Mouse (Mus musculus) heart, adult 2 months (tissue): ENCODE data around the gene Bcl2l15. TPM values are rescaled to one million over a fixed set of nuclear protein-coding genes. Genes with fewer than 3 reads are reported as not detected.
"Not testable (repeated sequence)": the region's sequence is repeated elsewhere in the genome, so short reads cannot be mapped to it uniquely, and the experiment has no call there.

Source experiments
- DNase-seq, 2 experiments: peaks; one replicate each; pipeline ENCODE4 v3.0.0; 2021
- H3K27ac ChIP-seq: fragments of 200-600 bp; 2 replicates; pipeline ENCODE4 v1.8.1; 2022
- H3K27me3 ChIP-seq: fragments of 200-500 bp; 2 replicates; pipeline ENCODE4 v1.6.1; 2012; ENCODE audit warnings: mild to moderate bottlenecking, low read length, inconsistent platforms, mixed read lengths; ENCODE audit not compliant: control insufficient read depth, insufficient read depth
- H3K36me3 ChIP-seq: fragments of 200-500 bp; 2 replicates; pipeline ENCODE4 v1.6.1; 2012; ENCODE audit warnings: low read length, inconsistent platforms; ENCODE audit not compliant: control insufficient read depth, insufficient read depth
- H3K4me1 ChIP-seq: fragments of 200-500 bp; 2 replicates; pipeline ENCODE4 v1.6.1; 2011; ENCODE audit warnings: low read length; ENCODE audit not compliant: control insufficient read depth, insufficient read depth
- H3K4me3 ChIP-seq: fragments of 200-600 bp; 2 replicates; pipeline ENCODE4 v1.8.1; 2022
- H3K79me2 ChIP-seq: fragments of 200-500 bp; replicated peaks from 2 replicates; pipeline ENCODE4 v1.6.1; 2012; ENCODE audit warnings: mild to moderate bottlenecking, inconsistent platforms, low read length, moderate library complexity, mixed read lengths; ENCODE audit not compliant: control insufficient read depth, insufficient read depth
- H3K9ac ChIP-seq: fragments of 200-500 bp; 2 replicates; pipeline ENCODE4 v1.6.1; 2012; ENCODE audit warnings: low read depth, mild to moderate bottlenecking, control low read depth, inconsistent platforms, low read length, mixed read lengths
- CTCF ChIP-seq: fragments of 200-600 bp; IDR thresholded peaks from 2 replicates; pipeline ENCODE4 v1.8.1; 2022; ENCODE audit warnings: antibody characterized with exemption, mild to moderate bottlenecking, moderate library complexity
- EP300 ChIP-seq: fragments of 200-500 bp; IDR thresholded peaks from 2 replicates; pipeline ENCODE4 v1.6.1; 2011; ENCODE audit warnings: low read depth, low read length, control low read depth; ENCODE audit not compliant: insufficient read depth
- POLR2A ChIP-seq: fragments of 200-500 bp; IDR thresholded peaks from 2 replicates; pipeline ENCODE4 v1.6.1; 2011; ENCODE audit warnings: mild to moderate bottlenecking, low read depth, low read length, control low read depth; ENCODE audit not compliant: insufficient read depth
- WGBS: fragments of 180-500 bp; shearing (Covaris S2); methylation state at CpG from one replicate; pipeline ENCODE4 v1.1.7; 2018; 5-methylcytosine and 5-hydroxymethylcytosine counted together
- intact Hi-C: fragments of 180-260 bp; cut with DNase I; formaldehyde crosslinking; loops from one replicate; pipeline ENCODE4 v1.15.1; 2025
- polyA plus RNA-seq: library from polyadenylated mRNA; depleted of rRNA; stranded (reverse); fragments of >200 nt; gene quantifications from 2 replicates; pipeline ENCODE4 v1.2.3, GENCODE M21; 2012
- total RNA-seq, 2 experiments: library from RNA; stranded (reverse); gene quantifications; 2 replicates each; pipeline ENCODE4 v1.2.3; 2021

Bcl2l15 gene
- total and polyA plus RNA-seq, 3 experiments, result not detected

DNA sequence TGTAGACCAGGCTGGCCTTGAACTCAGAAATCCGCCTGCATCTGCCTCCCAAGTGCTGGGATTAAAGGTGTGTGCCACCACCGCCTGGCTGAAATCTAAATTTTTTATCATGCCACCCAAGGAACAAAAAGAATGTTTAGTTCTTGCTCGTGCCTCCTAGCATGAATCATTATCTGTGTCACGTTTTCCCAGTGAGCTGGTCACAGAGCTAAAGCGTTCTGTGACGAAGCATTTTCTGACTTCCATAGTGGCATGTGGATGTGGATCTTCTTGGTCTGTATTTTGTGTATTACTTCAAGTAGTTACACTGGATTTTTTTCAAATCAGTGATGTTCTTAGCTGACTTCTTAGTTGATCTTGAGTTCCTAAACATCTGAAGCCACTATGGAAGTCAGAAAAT lies 21.4 kb upstream of the Bcl2l15 start:
- H3K79me2 ChIP-seq, result peaks cover 1% of the 10 kb centered on the region; the same call in 1 of the 2 replicates
- no peaks in the 10 kb centered on the region; the same call in 1 of the 2 replicates for H3K4me1 ChIP-seq
- TF ChIP-seq CTCF (no peak), POLR2A (no peak), EP300 (no peak)
- H3K4me3 ChIP-seq, result no peak overlapping the region
- no peaks in the 10 kb centered on the region for H3K27me3 ChIP-seq
- H3K36me3 ChIP-seq, result peaks cover 7% of the 10 kb centered on the region
- no peak overlapping the region for H3K27ac ChIP-seq
- WGBS, result 88% methylated on average over 6 of the region's 6 CpGs
- H3K9ac ChIP-seq, result no peak overlapping the region
- intact Hi-C loops, result loop anchor here (5.0 kb wide), 2 partner anchors 76 to 419 kb away; no protein-coding TSS in a partner anchor
- no peak for DNase-seq

DNA sequence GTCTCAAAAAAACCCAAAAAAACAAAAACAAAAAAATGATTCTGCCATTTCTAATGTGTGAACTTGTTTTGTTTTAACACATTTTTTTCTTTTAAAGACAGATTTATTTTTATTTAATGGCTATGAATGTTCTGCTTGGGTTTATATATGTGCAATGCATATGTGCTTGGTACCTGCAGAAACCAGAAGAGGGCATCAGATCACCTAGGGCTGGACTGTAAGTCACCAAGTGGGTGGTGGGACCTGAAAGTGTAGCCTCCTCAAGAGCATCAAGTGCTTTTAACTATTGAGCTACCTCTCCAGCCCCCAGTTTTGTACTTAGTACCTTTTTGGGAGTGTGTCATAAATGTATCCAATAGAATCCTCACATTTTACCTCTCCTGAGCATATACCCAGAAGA lies 4.9 kb upstream of the Bcl2l15 start:
- H3K79me2 ChIP-seq, result no peaks in the 10 kb centered on the region
- no peak for TF ChIP-seq EP300
- peak; percentile 33; the same call in 1 of the 2 replicates for TF ChIP-seq CTCF
- no peak overlapping the region for H3K9ac ChIP-seq
- H3K4me1 ChIP-seq, result no peaks in the 10 kb centered on the region
- no peak for DNase-seq
- no peaks in the 10 kb centered on the region for H3K27me3 ChIP-seq
- intact Hi-C loops, result no loop called here
- no peaks in the 10 kb centered on the region for H3K36me3 ChIP-seq
- H3K4me3 ChIP-seq, result no peak overlapping the region
- no peak overlapping the region for H3K27ac ChIP-seq

GRCm38 (mm10) chr3:103829036-103829435 lies 3.4 kb upstream of the Bcl2l15 start:
- intact Hi-C loops, result no loop called here
- WGBS, result 90% methylated on average over 3 of the region's 3 CpGs
- no peak for DNase-seq
- no peaks in the 10 kb centered on the region for H3K4me1 ChIP-seq
- H3K36me3 ChIP-seq, result no peaks in the 10 kb centered on the region
- H3K27ac ChIP-seq, result no peak overlapping the region
- H3K27me3 ChIP-seq, result no peaks in the 10 kb centered on the region
- H3K4me3 ChIP-seq, result no peak overlapping the region
- TF ChIP-seq POLR2A (no peak), CTCF (no peak), EP300 (no peak)
- no peaks in the 10 kb centered on the region for H3K79me2 ChIP-seq
- no peak overlapping the region for H3K9ac ChIP-seq

DNA sequence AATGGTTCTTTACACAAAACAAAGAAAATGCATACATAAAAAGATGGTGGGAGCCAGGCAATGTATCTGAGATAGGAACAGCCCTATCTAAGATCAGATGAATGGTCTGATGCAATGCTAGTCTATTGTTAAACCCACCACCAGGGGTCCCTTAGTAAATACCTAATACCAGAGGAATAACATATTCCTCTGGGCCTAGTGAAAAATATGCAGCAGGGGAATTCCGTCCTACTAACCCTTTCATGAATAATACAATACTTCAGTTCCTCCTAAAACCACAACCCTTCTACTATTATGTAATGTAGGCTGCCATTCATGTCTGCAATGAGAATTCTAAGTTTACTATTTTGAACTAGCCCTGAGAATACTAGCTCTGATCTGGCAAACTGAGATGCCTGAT lies 1.7 kb upstream of the Bcl2l15 start:
- H3K79me2 ChIP-seq, DNase-seq, H3K27ac ChIP-seq, H3K4me3 ChIP-seq, H3K4me1 ChIP-seq, H3K27me3 ChIP-seq, intact Hi-C loops, H3K36me3 ChIP-seq, H3K9ac ChIP-seq: not testable (repeated sequence)
- TF ChIP-seq CTCF, result 0 out of 2 replicates have a peak, but pooled peaks have one; percentile 15
- 62% methylated on average over 1 of the region's 1 CpGs for WGBS

- H3K36me3 ChIP-seq, result no peaks in the 10 kb centered on the region
- no peak for DNase-seq
- intact Hi-C loops, result no loop called here
- 50% methylated on average over 7 of the region's 7 CpGs for WGBS
- no peaks in the 10 kb centered on the region for H3K27me3 ChIP-seq
- no peak overlapping the region for H3K4me3 ChIP-seq
- no peak overlapping the region for H3K27ac ChIP-seq
- H3K4me1 ChIP-seq, result no peaks in the 10 kb centered on the region
- no peaks in the 10 kb centered on the region for H3K79me2 ChIP-seq
- TF ChIP-seq CTCF, result no peak
- no peak for TF ChIP-seq POLR2A
- no peak for TF ChIP-seq EP300
- no peak overlapping the region for H3K9ac ChIP-seq
These were observed 1.3 kb upstream of the Bcl2l15 start for GRCm38 (mm10) chr3:103831146-103831545.

DNA sequence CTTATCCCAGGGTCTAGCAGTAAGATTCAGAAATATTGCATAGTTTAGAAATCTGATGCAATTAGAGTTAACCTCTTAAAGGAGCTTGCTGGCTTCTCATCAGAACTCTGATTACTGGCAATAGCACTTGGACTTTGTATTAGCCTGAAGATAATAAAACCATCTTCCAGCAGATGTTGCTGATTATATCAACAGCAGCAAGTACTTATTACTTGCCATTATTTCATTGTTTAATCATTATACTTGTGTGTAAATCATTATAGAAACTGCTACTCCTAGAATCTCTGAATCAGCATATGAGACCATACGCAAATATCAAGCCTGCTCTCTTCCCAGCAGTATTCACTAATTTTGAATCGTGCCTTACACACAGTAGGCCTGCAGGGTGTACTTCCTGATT lies 1.6 kb downstream of the Bcl2l15 start:
- Histone ChIP-seq H3K79me2 (no peaks in the 10 kb centered on the region), H3K9ac (no peak overlapping the region), H3K4me3 (no peak overlapping the region), H3K27ac (no peak overlapping the region), H3K27me3 (no peaks in the 10 kb centered on the region), H3K4me1 (no peaks in the 10 kb centered on the region), H3K36me3 (no peaks in the 10 kb centered on the region)
- TF ChIP-seq POLR2A (no peak), EP300 (no peak), CTCF (no peak)
- intact Hi-C loops, result no loop called here
- no peak for DNase-seq
- 88% methylated on average over 2 of the region's 2 CpGs for WGBS
